Mouse (Mus musculus) ES-Bruce4 (cell line): Measurements from ENCODE around the gene Utp15.

ENCODE experiments used
- CTCF ChIP-seq: IDR thresholded peaks from one replicate; pipeline ENCODE4 v1.8.1; 2011; ENCODE audit warnings: low read depth, low read length
- EP300 ChIP-seq: IDR thresholded peaks from 2 replicates; pipeline ENCODE4 v1.6.1; 2011; ENCODE audit warnings: low read depth, low read length; ENCODE audit not compliant: insufficient read depth
- POLR2A ChIP-seq: IDR thresholded peaks from one replicate; pipeline ENCODE4 v1.8.1; 2011; ENCODE audit warnings: low read length; ENCODE audit not compliant: insufficient read depth

DNA sequence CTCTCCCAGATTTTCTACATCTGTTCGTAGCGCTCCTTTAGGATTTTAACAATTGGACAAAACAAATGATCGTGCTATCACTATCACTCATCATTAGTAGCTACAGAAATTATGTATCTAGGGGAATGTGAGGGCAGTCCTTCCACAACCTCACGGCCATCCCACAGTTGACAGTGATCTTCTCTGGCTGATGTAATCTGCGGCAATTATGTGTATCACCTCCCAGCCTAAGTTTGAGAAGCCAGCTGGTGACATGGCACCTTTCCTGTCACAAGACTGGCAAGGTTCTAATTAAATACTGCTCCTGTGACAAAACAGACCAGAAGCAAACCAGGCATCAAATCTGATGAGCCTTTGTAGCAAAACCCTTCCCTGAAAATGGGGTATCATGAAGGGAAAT, 45.2 kb upstream of the Utp15 start:
- TF ChIP-seq POLR2A, result no peak
- no peak for TF ChIP-seq CTCF
- no peak for TF ChIP-seq EP300
